Comparison of ENCODE assay signal across 10 mouse cellular contexts in the genomic region with DNA sequence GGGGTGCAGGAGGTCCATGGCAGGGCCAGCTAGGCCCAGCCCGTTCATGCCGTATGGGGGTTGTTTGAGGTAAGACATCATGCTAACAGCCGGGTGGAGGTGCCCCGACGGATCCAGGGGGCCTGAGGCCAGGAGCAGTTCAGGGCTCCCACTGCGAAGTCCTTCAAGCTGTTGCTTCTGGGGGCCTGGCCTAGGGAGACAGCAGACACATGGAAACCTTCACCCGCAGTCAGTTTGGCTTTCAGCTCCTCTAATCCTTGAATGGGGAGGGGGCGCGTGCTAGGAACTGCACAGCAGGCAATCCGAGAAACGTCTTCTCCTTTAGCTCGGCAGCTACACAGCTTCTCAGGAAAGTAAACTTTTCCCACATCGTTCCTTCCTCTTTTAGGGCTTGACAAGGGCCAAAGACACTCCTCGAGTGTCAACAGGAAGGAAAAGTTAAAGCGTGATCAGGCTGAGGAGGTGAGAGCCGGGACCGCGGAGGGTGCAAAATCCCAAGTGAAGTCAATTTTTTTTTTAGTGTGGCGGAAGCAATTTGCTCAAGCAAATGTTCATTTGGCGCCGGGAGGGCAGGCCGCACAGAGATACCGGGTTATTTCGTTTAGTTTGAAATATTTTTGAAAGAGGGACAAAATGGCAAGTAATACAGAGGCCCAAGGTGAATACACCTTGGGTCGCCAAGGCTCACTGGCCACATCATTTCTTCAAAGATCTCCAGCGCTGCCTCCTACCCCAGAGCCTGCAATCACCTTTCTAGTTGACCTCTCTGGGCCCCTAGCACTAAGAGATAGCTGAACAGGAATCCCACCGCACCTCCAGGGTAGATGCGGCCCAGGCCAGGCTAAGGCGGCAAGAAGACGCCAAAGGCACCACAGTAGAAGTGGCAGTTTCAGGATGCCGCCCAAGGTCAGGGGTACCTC. TPM values are rescaled to one million over a fixed set of nuclear protein-coding genes. Genes with fewer than 3 reads are reported as not detected.
DNase-seq lines count a peak whose midpoint lies in the region; ATAC-seq and TF ChIP-seq lines count a peak whose summit lies in the region.
"Had no signal": no experiment of that assay in that cellular context is flagged by ENCODE, and none has a peak within 500 bp of the region (broad histone marks: within the 10 kb centered on the region; RNA-seq: fewer than 3 reads in every experiment).

No protein-coding gene starts in this region.

- no peak for ATAC-seq in embryonic facial prominence, embryonic 14.5 days (ENCODE audit: low read depth)
- ATAC-seq in midbrain, embryonic 11.5 days (ENCODE audit: low FRiP score) = no peak
- ATAC-seq: activated CD4-positive, CD25-positive, alpha-beta regulatory T cell, adult 4 months had no signal

- TF ChIP-seq POLR2A in cortical plate, adult 2 months (IDR thresholded peaks at IDR 0.05; ENCODE audit: extremely low read depth, insufficient read depth, low read length) = no peak

- 13% methylated on average over 31 of the region's 31 CpGs for WGBS in embryonic facial prominence, embryonic 14.5 days
- WGBS in midbrain, embryonic 11.5 days = under 1% methylated on average over 31 of the region's 31 CpGs

- peak overlapping the region; percentile 45; the same call in 1 of the 2 replicates for H3K27ac ChIP-seq in cortical plate, adult 2 months (ENCODE audit: insufficient read depth, low read length)
- no peak overlapping the region for H3K27ac ChIP-seq in embryonic facial prominence, embryonic 14.5 days (replicated peaks; ENCODE audit: low read depth, low read length)
- H3K27ac ChIP-seq in midbrain, embryonic 11.5 days (ENCODE audit: low read depth, low read length) = peak overlapping the region; percentile 96

- H3K4me1 ChIP-seq in cortical plate, adult 2 months (ENCODE audit: control insufficient read depth, insufficient read depth, low read length) = no peaks in the 10 kb centered on the region
- peaks cover 7% of the 10 kb centered on the region for H3K4me1 ChIP-seq in embryonic facial prominence, embryonic 14.5 days (ENCODE audit: control insufficient read depth, insufficient read depth, low read length)
- peaks cover 26% of the 10 kb centered on the region for H3K4me1 ChIP-seq in midbrain, embryonic 11.5 days (ENCODE audit: control insufficient read depth, insufficient read depth, low read length)

- H3K9me3 ChIP-seq in embryonic facial prominence, embryonic 14.5 days (ENCODE audit: control insufficient read depth, low read length) = no peaks in the 10 kb centered on the region
- no peaks in the 10 kb centered on the region for H3K9me3 ChIP-seq in midbrain, embryonic 11.5 days (ENCODE audit: control insufficient read depth, low read length)

- TF ChIP-seq CTCF in cortical plate, adult 2 months (IDR thresholded peaks at IDR 0.05; ENCODE audit: extremely low read depth, insufficient read depth, low read length) = no peak

- DNase-seq in layer of hippocampus, postnatal 10 days (ENCODE audit: low spot score in 2 of 2) = peak; percentile 18 to 31
- DNase-seq in layer of hippocampus, adult 9-11 months = no peak
- DNase-seq in embryonic facial prominence, embryonic 14.5 days (ENCODE audit: low spot score) = no peak
- peak; percentile 97 for DNase-seq in midbrain, embryonic 11.5 days (ENCODE audit: low spot score, missing footprints)
- no peak for DNase-seq in spleen, postnatal 36 days (ENCODE audit: low spot score in 2 of 2)
- DNase-seq in frontal cortex, postnatal 25 days (ENCODE audit: low spot score in 2 of 2) = no peak

- peak overlapping the region; percentile 89 for H3K4me2 ChIP-seq in embryonic facial prominence, embryonic 14.5 days (ENCODE audit: low read depth, low read length)
- H3K4me2 ChIP-seq in midbrain, embryonic 11.5 days = peak overlapping the region; percentile 81

- H3K27me3 ChIP-seq in embryonic facial prominence, embryonic 14.5 days (replicated peaks; ENCODE audit: control insufficient read depth, insufficient read depth, low read length) = peaks cover 86% of the 10 kb centered on the region
- no peaks in the 10 kb centered on the region for H3K27me3 ChIP-seq in midbrain, embryonic 11.5 days (ENCODE audit: control insufficient read depth, insufficient read depth, low read length)

- peak overlapping the region; percentile 47 for H3K4me3 ChIP-seq in cortical plate, adult 2 months (ENCODE audit: insufficient read depth, low read length)
- peak overlapping the region; percentile 55 for H3K4me3 ChIP-seq in embryonic facial prominence, embryonic 14.5 days (ENCODE audit: low read depth, low read length)
- H3K4me3 ChIP-seq in midbrain, embryonic 11.5 days (ENCODE audit: low read depth, low read length) = peak overlapping the region; percentile 89
- H3K4me3 ChIP-seq: erythroblast, embryonic 14.5 days had no signal

- H3K36me3 ChIP-seq in embryonic facial prominence, embryonic 14.5 days (ENCODE audit: control insufficient read depth, insufficient read depth, low read length) = no peaks in the 10 kb centered on the region
- peaks cover 6% of the 10 kb centered on the region; the same call in 1 of the 2 replicates for H3K36me3 ChIP-seq in midbrain, embryonic 11.5 days (ENCODE audit: control insufficient read depth, insufficient read depth, low read length)

- H3K9ac ChIP-seq in embryonic facial prominence, embryonic 14.5 days (ENCODE audit: low read depth, low read length) = peak overlapping the region; percentile 52
- H3K9ac ChIP-seq in midbrain, embryonic 11.5 days (ENCODE audit: low read length) = peak overlapping the region; percentile 97

RNA-seq across cellular contexts. Expression of a gene that starts 3.0 kb away (rescaled TPM):
- total RNA-seq in layer of hippocampus, postnatal 10 days (2021) = 1 to 10 TPM; 4.8 to 5.3 TPM
- polyA plus RNA-seq in cortical plate, adult 2 months (2012; rRNA removed) = 5.6 and 5.9 TPM in 2 replicates
- polyA plus RNA-seq in embryonic facial prominence, embryonic 14.5 days (2014; fragmentation: Nextera tagmentation; extraction: Ambion mirVana) = 2.8 TPM in 2 replicates
- 40.6 and 43.7 TPM in 2 replicates for polyA plus RNA-seq in midbrain, embryonic 11.5 days (2014; fragmentation: Nextera tagmentation; extraction: Ambion mirVana)
- polyA plus RNA-seq: erythroblast, embryonic 14.5 days; large intestine, adult 2 months had no signal

Comparison
In these comparisons a context has a peak if more than half of its experiments do, and no peak if none do; other contexts are left out.
1. DNase-seq: peak in layer of hippocampus, postnatal 10 days (2 of 2) and midbrain, embryonic 11.5 days (single experiment); none in layer of hippocampus, adult 9-11 months (single experiment), embryonic facial prominence, embryonic 14.5 days (single experiment), spleen, postnatal 36 days (0 of 2) and frontal cortex, postnatal 25 days (0 of 2).
2. Peak in every context shown above with its lines, with median percentiles within 50 percentile points of each other: H3K4me3 ChIP-seq.